Mouse (Mus musculus) ES-Bruce4 (cell line): ENCODE measurements at regions not wholly inside any gene's neighbourhood (a gene's known extent, or its start where the extent isn't known, plus 50 kb on each side); places are given as distances from the start of the nearest gene placed in this dataset.

ENCODE experiments used
- CTCF ChIP-seq: IDR thresholded peaks from one replicate; pipeline ENCODE4 v1.8.1; 2011; ENCODE audit warnings: low read depth, low read length
- POLR2A ChIP-seq: IDR thresholded peaks from one replicate; pipeline ENCODE4 v1.8.1; 2011; ENCODE audit warnings: low read length; ENCODE audit not compliant: insufficient read depth

DNA sequence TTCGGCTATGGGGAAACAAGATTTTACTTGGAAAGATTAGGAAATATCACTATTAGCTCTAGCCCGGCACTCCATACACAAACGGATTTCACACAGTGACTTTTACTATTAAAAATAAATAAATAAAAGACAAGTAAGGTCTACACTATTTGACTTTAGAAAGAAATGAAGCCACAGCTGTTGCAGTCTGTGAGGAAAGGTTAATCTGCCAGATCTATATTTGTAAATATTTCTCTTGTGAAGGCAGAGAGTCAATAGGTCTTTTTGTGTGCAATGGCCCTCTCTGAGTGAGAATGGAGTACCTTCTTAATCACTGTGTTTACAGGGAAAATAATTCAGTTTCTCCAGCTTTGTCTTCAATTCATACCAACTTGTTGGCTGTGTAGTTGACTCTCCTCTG, 110.0 kb upstream of the Lef1 start:
- TF ChIP-seq CTCF: no peak
- TF ChIP-seq POLR2A: no peak
